Mouse (Mus musculus): ENCODE data around the gene Slc5a2. TPM values are rescaled to one million over a fixed set of nuclear protein-coding genes. Genes with fewer than 3 reads are reported as not detected.
A peak's percentile ranks its signal among the peaks of the same experiment; 100 is the strongest.

Slc5a2 gene
- polyA plus RNA-seq, 1 experiment from 2014 or later: 0.52 TPM

DNA sequence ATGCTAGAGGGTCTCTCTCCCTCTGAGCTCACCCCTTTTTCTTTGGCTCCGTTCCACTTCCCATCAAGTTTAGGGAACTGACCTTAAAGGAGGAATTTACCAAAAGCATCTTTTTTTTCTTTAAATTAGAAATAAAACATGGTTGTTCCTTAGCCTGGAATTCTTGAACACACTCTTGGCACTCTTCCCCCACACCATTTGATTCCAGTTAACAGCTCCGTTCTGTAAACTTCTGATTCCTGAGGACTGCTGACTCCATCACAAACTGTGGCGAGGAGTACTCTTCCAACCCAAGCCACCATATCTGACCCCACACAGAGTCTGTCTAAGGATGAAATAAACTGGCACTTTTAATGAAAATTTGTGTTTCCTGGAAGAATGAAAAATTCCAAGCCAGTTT lies 35.5 kb downstream of the Slc5a2 start:
- no peak overlapping the region for H3K27ac ChIP-seq
- 94% methylated on average over 3 of the region's 3 CpGs for WGBS (ENCODE audit: missing documents)
- H3K36me3 ChIP-seq (ENCODE audit: inconsistent target): no peaks in the 10 kb centered on the region
- H3K79me2 ChIP-seq (ENCODE audit: inconsistent target): no peaks in the 10 kb centered on the region; the same call in 1 of the 2 replicates
- no peak overlapping the region for H3K4me3 ChIP-seq (ENCODE audit: inconsistent target)

GRCm38 (mm10) chr7:128302151-128302550 lies 36.7 kb downstream of the Slc5a2 start:
- Histone ChIP-seq H3K79me2 (ENCODE audit: inconsistent target) (no peaks in the 10 kb centered on the region; the same call in 1 of the 2 replicates), H3K36me3 (ENCODE audit: inconsistent target) (no peaks in the 10 kb centered on the region), H3K4me3 (ENCODE audit: inconsistent target) (no peak overlapping the region), H3K27ac (no peak overlapping the region)
- 33% methylated on average over 3 of the region's 3 CpGs for WGBS (ENCODE audit: missing documents)

DNA sequence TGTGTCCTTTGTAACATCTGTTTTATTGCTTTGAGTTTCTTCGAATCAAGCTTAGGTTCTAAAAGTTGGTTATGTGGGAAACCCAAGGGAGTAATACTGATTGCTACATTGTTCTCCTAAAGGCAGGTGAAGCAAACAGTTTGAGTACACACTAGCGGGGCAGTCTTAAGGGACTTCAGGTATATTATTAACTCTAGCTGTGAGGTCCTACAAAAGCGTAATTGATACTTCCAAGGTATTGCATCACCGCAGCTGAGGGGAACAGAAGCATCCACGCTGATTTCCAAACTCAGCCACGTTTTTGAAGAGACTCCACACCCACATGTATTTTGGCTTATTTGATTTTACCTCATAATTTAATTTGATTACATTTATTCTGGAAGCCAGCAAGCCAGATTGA lies 38.7 kb downstream of the Slc5a2 start:
- 77% methylated on average over 6 of the region's 6 CpGs for WGBS (ENCODE audit: missing documents)
- Histone ChIP-seq H3K27ac (no peak overlapping the region), H3K4me3 (ENCODE audit: inconsistent target) (no peak overlapping the region), H3K79me2 (ENCODE audit: inconsistent target) (no peaks in the 10 kb centered on the region), H3K36me3 (ENCODE audit: inconsistent target) (no peaks in the 10 kb centered on the region)

GRCm38 (mm10) chr7:128304907-128305306 lies 39.5 kb downstream of the Slc5a2 start:
- no peaks in the 10 kb centered on the region for H3K79me2 ChIP-seq (ENCODE audit: inconsistent target)
- no peaks in the 10 kb centered on the region for H3K36me3 ChIP-seq (ENCODE audit: inconsistent target)
- H3K27ac ChIP-seq: no peak overlapping the region
- 3% methylated on average over 5 of the region's 5 CpGs for WGBS (ENCODE audit: missing documents)
- H3K4me3 ChIP-seq (ENCODE audit: inconsistent target): no peak overlapping the region

- no peaks in the 10 kb centered on the region for H3K79me2 ChIP-seq (ENCODE audit: inconsistent target)
- no peak overlapping the region for H3K27ac ChIP-seq
- no peaks in the 10 kb centered on the region for H3K36me3 ChIP-seq (ENCODE audit: inconsistent target)
- H3K4me3 ChIP-seq (ENCODE audit: inconsistent target): no peak overlapping the region
Measured at GRCm38 (mm10) chr7:128307851-128308250, 42.4 kb downstream of the Slc5a2 start.

DNA sequence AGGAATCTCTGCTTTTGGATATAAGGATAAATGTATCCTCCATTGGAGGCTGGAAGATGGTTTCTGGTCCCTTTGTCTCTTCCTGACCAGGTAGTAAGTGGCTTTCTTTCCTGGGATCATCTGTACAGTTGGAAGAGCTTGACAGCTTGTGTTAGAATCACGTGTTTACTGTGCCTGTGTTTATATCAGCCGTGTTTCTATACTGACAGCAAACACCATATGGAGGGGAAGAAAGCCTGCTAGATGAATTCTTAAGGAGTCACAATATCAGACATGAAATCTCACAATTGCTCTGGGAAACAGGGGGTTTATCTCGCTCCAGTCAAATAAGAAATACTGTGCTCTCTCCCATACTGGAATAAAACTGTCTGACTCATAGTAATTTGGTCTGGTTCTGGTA lies 43.8 kb downstream of the Slc5a2 start:
- H3K79me2 ChIP-seq (ENCODE audit: inconsistent target): no peaks in the 10 kb centered on the region
- no peak overlapping the region for H3K4me3 ChIP-seq (ENCODE audit: inconsistent target)
- H3K36me3 ChIP-seq (ENCODE audit: inconsistent target): no peaks in the 10 kb centered on the region
- 82% methylated on average over 3 of the region's 3 CpGs for WGBS (ENCODE audit: missing documents)
- no peak overlapping the region for H3K27ac ChIP-seq

DNA sequence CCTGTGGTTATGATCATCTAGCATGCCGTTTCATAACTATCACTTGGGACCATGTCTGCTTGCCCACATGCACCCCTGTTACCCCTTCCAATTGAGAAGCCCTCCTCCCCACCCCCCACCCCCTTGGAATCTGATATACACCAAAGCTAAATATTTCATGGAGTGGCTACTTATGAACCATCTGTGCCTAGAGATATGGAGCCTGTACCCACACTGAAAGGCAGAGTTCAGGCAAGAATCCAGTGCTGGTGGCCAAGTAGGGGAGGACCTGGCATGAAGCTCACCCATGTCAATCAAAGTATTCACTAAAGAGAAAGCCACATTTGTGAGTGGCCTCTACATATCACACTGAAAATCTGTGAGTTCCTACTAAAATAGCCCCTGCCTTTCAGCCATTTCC lies 44.3 kb downstream of the Slc5a2 start:
- 60% methylated on average over 1 of the region's 1 CpGs for whole genome bisulfite sequencing (ENCODE audit: missing documents)
- H3K79me2 ChIP-seq (ENCODE audit: inconsistent target): no peaks in the 10 kb centered on the region
- H3K36me3 ChIP-seq (ENCODE audit: inconsistent target): no peaks in the 10 kb centered on the region
- H3K4me3 ChIP-seq (ENCODE audit: inconsistent target): no peak overlapping the region
- H3K27ac ChIP-seq: no peak overlapping the region

DNA sequence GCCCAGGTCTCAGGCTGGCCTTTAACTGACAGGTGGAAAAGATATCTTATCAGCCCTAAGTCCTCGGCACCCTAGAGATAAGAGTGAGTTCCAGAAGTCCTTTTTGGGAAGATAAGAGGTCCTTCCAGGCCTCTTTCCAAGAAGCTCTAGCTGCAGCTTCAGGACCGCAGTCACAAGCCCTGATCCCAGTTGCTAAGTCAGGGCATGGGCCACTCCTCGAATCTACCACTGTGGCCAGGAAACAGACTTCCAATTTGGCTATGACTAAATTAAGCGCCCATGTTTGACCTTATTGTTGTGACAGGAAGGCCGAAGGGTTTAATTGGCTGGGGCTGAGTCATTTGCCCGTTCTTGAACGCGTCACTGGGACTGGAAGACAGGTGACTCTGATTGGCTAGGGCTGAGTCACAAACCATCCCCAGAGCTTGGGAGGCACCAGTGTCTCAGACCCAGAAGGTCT lies 44.8 kb downstream of the Slc5a2 start:
- H3K36me3 ChIP-seq (ENCODE audit: inconsistent target): no peaks in the 10 kb centered on the region
- H3K4me3 ChIP-seq (ENCODE audit: inconsistent target): no peak overlapping the region
- H3K27ac ChIP-seq: no peak overlapping the region
- WGBS (ENCODE audit: missing documents): 74% methylated on average over 8 of the region's 8 CpGs
- no peaks in the 10 kb centered on the region for H3K79me2 ChIP-seq (ENCODE audit: inconsistent target)

- no peaks in the 10 kb centered on the region for H3K79me2 ChIP-seq (ENCODE audit: inconsistent target)
- no peak overlapping the region for H3K4me3 ChIP-seq (ENCODE audit: inconsistent target)
- no peak overlapping the region for H3K27ac ChIP-seq
- 83% methylated on average over 2 of the region's 3 CpGs for WGBS (ENCODE audit: missing documents)
- H3K36me3 ChIP-seq (ENCODE audit: inconsistent target): no peaks in the 10 kb centered on the region
Measured at GRCm38 (mm10) chr7:128311263-128311662, 45.8 kb downstream of the Slc5a2 start.

DNA sequence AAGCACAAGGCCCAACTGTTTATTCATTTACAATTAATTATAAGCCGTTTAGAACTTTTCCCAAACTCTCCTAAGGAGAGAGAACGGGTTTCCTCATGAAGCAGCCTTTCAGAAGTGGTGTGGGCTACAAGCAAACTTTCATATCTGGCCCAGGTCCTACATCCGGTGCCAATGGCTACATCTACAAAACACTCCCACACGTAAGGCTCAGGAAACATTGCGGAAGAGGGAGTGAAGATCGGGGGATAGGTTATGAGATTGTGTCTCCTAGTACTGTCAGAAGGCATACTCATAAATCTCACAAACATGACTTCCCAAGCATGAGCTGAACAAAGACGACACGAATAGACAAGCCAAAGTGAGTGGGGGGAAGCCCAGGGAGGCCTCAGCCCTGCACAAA lies 46.4 kb downstream of the Slc5a2 start:
- no peaks in the 10 kb centered on the region for H3K36me3 ChIP-seq (ENCODE audit: inconsistent target)
- no peak overlapping the region for H3K27ac ChIP-seq
- 80% methylated on average over 6 of the region's 8 CpGs for WGBS (ENCODE audit: missing documents)
- H3K79me2 ChIP-seq (ENCODE audit: inconsistent target): no peaks in the 10 kb centered on the region
- H3K4me3 ChIP-seq (ENCODE audit: inconsistent target): no peak overlapping the region

DNA sequence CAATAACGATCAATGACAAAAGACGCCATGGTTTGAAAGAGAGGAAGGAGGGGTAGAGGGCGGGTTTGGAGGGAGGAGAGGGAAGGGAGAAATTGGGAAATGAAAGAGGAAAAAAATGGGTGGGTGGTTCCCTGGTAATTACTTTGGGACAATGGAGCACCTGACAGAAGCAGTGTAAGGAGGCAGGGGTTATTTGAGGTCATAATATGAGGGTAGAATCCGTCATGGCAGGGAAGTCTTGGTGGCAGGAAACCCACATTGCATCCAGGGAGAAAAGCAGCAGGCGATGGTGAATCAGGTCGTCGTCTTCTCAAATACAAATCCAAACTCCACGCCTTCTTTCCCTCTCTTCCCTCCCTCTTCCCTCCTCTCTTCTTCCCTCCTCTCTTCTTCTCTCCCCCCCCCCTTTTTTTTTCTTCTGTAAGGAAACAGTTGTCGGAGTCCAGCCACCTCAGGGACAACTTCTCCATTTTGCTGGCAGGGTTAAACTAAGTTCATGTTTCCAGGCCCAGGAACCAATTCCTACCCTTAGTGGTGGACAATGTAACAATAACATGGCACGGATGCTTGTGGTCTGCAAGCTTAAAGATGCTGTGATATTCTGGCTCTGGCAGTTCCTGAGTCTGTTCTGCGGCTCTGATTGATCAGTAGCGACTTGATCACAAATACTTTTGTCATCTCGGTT lies 47.1 kb downstream of the Slc5a2 start:
- WGBS (ENCODE audit: missing documents): 32% methylated on average over 12 of the region's 13 CpGs
- H3K36me3 ChIP-seq (ENCODE audit: inconsistent target): no peaks in the 10 kb centered on the region
- no peak overlapping the region for H3K4me3 ChIP-seq (ENCODE audit: inconsistent target)
- H3K27ac ChIP-seq: no peak overlapping the region
- H3K79me2 ChIP-seq (ENCODE audit: inconsistent target): no peaks in the 10 kb centered on the region

- no peak overlapping the region for H3K4me3 ChIP-seq (ENCODE audit: inconsistent target)
- H3K79me2 ChIP-seq (ENCODE audit: inconsistent target): no peaks in the 10 kb centered on the region
- no peak overlapping the region for H3K27ac ChIP-seq
- no peaks in the 10 kb centered on the region for H3K36me3 ChIP-seq (ENCODE audit: inconsistent target)
- whole genome bisulfite sequencing (ENCODE audit: missing documents): 100% methylated on average over 2 of the region's 2 CpGs
Measured at GRCm38 (mm10) chr7:128313601-128314000, 48.1 kb downstream of the Slc5a2 start.

DNA sequence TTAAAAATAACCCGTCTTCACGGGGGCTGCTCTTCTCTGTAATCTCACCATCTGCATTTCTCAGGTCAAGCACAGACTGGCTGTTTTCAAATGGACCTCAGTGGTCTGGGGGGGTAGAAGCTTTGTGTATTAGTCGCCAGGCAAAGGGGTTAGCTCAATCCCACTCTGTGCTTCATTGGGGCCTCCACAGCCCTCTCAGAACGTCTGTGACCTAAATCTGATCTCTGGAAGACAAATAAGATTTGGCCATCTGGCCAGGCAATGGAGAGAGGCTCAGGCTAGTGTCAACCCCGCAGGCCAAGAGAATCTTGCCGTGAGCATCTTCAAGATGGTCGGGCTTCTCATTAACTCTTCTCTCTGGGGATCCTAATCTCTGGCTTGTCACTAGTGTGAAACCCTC lies 49.0 kb downstream of the Slc5a2 start:
- Histone ChIP-seq H3K4me3 (ENCODE audit: inconsistent target) (no peak overlapping the region), H3K36me3 (ENCODE audit: inconsistent target) (no peaks in the 10 kb centered on the region), H3K79me2 (ENCODE audit: inconsistent target) (no peaks in the 10 kb centered on the region), H3K27ac (no peak overlapping the region)
- 90% methylated on average over 7 of the region's 7 CpGs for WGBS (ENCODE audit: missing documents)

DNA sequence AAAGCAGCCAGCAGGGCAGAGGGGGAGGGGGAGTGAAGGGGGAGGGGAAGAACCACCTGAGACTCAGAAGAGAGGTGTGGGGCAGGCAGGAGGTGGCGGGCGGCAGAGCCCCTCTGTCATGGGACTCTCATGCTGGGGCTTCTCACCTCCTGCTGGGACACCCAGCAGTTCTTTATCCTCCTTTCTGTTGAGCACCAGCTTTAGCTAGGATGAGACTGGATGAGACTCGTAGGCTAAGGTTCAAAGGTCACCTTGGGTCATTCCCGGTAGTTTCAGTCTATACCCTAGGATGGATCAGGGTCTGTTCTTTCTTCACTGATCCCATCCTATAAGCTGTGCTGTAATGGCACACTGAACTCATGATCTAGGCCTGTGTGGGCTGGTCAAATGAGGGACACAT lies 51.6 kb downstream of the Slc5a2 start:
- no peak overlapping the region for H3K27ac ChIP-seq
- no peaks in the 10 kb centered on the region for H3K79me2 ChIP-seq (ENCODE audit: inconsistent target)
- H3K4me3 ChIP-seq (ENCODE audit: inconsistent target): no peak overlapping the region
- no peaks in the 10 kb centered on the region for H3K36me3 ChIP-seq (ENCODE audit: inconsistent target)
- WGBS (ENCODE audit: missing documents): 100% methylated on average over 2 of the region's 4 CpGs

DNA sequence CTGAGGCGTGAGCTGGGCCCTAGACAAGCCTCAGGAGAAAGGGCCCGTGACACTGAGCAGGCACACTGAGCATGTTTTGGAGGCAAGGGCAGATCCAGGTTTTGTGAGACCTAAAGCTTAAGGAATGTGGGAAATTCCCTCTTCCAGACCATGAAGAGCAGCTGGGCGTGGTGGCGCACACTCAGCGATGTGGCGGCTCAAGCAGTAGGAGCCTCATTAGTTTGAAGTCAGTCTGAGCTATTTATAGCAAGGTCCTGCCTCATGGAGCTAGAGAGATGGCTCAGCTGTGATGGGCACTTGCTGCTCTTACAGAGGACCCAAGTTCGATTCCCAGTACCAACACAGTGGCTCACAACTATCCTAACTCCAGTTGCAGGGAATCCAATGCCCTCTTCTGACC lies 53.7 kb downstream of the Slc5a2 start:
- 98% methylated on average over 7 of the region's 7 CpGs for whole genome bisulfite sequencing (ENCODE audit: missing documents)
- Histone ChIP-seq H3K79me2 (ENCODE audit: inconsistent target) (no peaks in the 10 kb centered on the region), H3K27ac (no peak overlapping the region), H3K4me3 (ENCODE audit: inconsistent target) (no peak overlapping the region), H3K36me3 (ENCODE audit: inconsistent target) (no peaks in the 10 kb centered on the region)

DNA sequence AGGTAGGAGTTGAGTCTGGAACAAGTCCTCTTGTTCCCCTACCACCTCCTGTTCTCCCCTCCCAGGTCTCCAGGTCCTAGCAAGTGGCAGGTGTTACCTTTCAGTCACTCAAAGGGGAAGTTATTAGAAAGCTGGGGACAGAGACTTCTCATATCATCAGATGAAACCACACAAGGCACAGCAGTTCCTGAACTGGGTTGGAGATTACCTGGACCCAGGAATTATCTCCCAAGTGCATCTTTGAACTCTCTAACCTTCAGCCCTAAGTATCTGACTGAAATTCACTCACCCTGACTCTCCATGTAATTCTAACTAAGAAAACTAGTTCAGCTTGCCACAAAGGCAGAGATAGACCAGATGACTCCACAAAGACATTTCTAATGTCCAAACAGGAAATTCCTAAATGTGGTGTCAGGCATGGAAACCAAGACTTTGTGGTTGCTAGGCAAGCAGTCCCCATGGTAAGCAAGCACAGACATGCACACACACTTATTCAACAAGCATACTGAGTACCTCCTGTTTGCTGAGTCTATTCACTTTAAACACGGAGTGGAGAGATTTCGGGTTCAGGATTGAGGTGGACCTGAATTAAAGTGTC lies 54.9 kb downstream of the Slc5a2 start:
- peak overlapping the region; percentile 41 for H3K27ac ChIP-seq
- H3K4me3 ChIP-seq (ENCODE audit: inconsistent target): no peak overlapping the region
- H3K36me3 ChIP-seq (ENCODE audit: inconsistent target): no peaks in the 10 kb centered on the region
- WGBS (ENCODE audit: missing documents): 94% methylated on average over 2 of the region's 2 CpGs
- no peaks in the 10 kb centered on the region for H3K79me2 ChIP-seq (ENCODE audit: inconsistent target)

Measured in macrophage (primary cell).